Mouse (Mus musculus): ENCODE data around the gene Dpp3.
"Not testable (repeated sequence)": the region's sequence is repeated elsewhere in the genome, so short reads cannot be mapped to it uniquely, and the experiment has no call there.

Dpp3 gene

GRCm38 (mm10) chr19:4896780-4897520 is 31.1 kb downstream of the Dpp3 start:
- DNase-seq (ENCODE audit: low read depth, low spot score) = no peak

GRCm38 (mm10) chr19:4891798-4892197 is 36.3 kb downstream of the Dpp3 start:
- DNase-seq (ENCODE audit: low read depth, low spot score) = no peak

DNA sequence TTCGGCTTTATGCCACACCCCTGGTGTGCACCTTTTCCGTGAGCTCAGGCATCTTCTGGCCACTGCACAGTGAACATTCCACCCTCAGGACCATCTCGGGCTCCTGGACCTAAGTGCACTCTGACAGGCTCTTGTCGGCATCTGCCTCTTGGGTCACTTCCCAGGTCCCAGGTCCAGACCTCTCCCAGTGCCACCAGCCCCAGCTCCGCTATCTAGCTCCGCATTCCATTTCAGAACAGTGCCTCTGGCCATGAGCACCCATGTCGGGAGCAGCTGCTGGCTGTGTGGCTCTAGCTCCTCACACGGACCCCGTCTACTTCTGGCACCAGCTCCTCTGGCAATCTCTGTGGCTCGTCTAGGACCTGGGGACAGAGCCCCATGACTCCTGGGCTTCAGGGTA is 38.3 kb downstream of the Dpp3 start:
- no peak for DNase-seq (ENCODE audit: low read depth, low spot score)

- DNase-seq (ENCODE audit: low read depth, low spot score) = no peak
These were observed 44.1 kb downstream of the Dpp3 start for GRCm38 (mm10) chr19:4883961-4884360.

DNA sequence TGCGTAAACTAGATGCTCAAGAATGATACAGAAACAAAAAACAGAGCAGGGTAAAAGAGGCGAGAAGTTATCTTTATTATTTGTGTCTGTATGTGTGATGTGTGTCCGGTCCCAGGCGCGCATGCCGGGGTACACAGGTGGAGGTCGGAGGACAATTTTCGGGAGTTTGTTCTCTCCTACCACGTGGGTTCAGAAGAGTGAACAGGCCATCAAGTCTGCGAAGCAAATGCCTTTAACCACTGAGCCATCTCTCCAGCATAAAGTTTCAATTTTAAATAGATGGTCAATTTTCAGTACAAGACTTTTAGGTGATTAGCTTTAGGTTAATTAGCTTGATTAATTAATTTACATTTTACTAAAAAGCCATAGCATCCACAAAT is 48.8 kb downstream of the Dpp3 start:
- DNase-seq (ENCODE audit: low read depth, low spot score) = no peak

- DNase-seq (ENCODE audit: low read depth, low spot score) = peak; percentile 96
These were observed 49.4 kb downstream of the Dpp3 start, which contains the start of gene Zdhhc24 for GRCm38 (mm10) chr19:4878405-4879323. Gene Zdhhc24, plus strand, starts transcription at chr19:4878668.

- no peak for DNase-seq (ENCODE audit: low read depth, low spot score)
These were observed 50.3 kb downstream of the Dpp3 start, which contains the start of gene Actn3 for GRCm38 (mm10) chr19:4877785-4878184. Gene Actn3, minus strand, starts transcription at chr19:4877909.

- DNase-seq (ENCODE audit: low read depth, low spot score) = no peak
These were observed 51.3 kb downstream of the Dpp3 start for GRCm38 (mm10) chr19:4876755-4877154.

DNA sequence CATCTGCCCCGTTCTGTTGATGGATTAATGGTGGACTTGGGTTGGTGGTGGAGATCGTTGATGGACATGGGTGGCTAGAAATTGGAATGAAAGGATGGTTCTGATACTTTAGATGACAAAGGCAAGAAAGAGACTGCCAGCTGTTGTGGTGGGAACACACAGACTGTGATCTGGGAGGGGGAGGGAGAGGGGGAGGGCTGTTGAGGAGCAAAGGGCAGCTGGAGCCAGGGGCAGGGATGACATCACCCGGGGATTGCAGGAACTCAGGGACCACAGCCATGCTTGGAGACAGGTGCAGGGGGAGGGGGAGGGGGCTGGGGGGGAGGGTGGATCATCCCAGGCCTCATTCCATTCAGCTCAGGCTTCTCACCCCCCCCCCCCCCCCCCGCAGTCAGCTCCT is 51.8 kb downstream of the Dpp3 start:
- DNase-seq (ENCODE audit: low read depth, low spot score) = no peak

DNA sequence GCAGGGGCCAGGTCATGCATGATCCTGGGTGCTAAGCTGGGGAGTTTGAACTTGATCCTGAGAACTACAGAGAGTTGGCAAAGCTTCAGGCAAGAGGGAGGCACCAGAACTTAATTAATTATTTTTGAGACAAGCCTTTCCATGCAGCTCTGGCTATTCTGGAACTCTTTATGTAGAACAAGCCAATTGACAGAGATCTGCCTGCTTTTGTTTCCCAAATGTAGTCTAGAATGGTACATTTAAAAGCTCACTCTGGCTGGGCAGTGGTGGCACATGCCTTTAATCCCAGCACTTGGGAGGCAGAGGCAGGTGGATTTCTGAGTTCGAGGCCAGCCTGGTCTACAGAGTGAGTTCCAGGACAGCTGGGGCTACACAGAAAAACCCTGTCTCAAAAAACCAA is 53.5 kb downstream of the Dpp3 start:
- not testable (repeated sequence) for DNase-seq (ENCODE audit: low read depth, low spot score)

DNA sequence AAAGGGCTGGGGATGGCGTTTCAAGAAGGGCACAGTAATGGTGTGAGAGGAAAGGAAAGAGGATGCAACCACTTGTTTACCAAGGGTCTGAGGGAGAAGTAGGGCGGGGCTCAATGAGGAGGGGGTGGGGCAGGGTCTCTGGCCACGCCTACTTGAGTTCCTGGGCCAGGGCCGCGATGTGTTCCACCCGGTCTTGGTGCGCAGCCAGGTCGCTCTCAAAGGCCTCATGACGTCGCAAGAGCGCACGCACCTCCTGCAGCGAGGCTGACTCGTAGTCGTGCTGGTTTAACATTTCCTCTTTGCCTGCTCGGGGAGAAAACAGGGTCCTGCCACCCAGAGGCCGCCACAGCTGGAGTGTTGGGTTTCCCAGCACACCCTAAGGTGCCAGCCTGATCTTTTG is 62.9 kb downstream of the Dpp3 start:
- no peak for DNase-seq (ENCODE audit: low read depth, low spot score)

GRCm38 (mm10) chr19:4863048-4863447 is 65.0 kb downstream of the Dpp3 start:
- no peak for DNase-seq (ENCODE audit: low read depth, low spot score)

GRCm38 (mm10) chr19:4859081-4859480 is 69.0 kb downstream of the Dpp3 start:
- DNase-seq (ENCODE audit: low read depth, low spot score) = no peak

Data from forelimb bud, embryonic 11.5 days (tissue).